Mouse (Mus musculus): ENCODE results near the gene Lim2. TPM values are rescaled to one million over a fixed set of nuclear protein-coding genes. Genes with fewer than 3 reads are reported as not detected.

Gene Lim2
- total RNA-seq (2014; fragmentation: Nextera tagmentation) (not detected in 2 replicates), total RNA-seq (2017) (not detected in 2 replicates), polyA plus RNA-seq (2012) (0.04 TPM in 1 of 2 replicates, not detected in the other)

GRCm38 (mm10) chr7:43427406-43427805 lies at the start of gene Lim2:
TSS of gene Lim2 (plus strand) at chr7:43427670.
- Histone ChIP-seq H3K4me3 (ENCODE audit: low read depth, low read length) (no peak within 1 kb of the TSS), H3K9me3 (replicated peaks) (no peaks in the 10 kb centered on the region), H3K27me3 (ENCODE audit: insufficient read depth, low read length) (peaks cover 17% of the 10 kb centered on the region; the same call in 1 of the 2 replicates), H3K36me3 (replicated peaks) (no peaks in the 10 kb centered on the region), H3K4me1 (ENCODE audit: insufficient read depth, low read depth, low read length) (no peaks in the 10 kb centered on the region)
- ATAC-seq (ENCODE audit: extremely low read depth, insufficient number of reproducible peaks, low FRiP score, poor library complexity, severe bottlenecking) (no peak), DNase-seq (ENCODE audit: low spot score) (no peak)
- no peak for TF ChIP-seq GATA1 (IDR thresholded peaks at IDR 0.05; ENCODE audit: borderline replicate concordance, low read length)
- TF ChIP-seq TAL1 (conservative IDR thresholded peaks at IDR 0.05; ENCODE audit: low read depth, low read length): no peak

DNA sequence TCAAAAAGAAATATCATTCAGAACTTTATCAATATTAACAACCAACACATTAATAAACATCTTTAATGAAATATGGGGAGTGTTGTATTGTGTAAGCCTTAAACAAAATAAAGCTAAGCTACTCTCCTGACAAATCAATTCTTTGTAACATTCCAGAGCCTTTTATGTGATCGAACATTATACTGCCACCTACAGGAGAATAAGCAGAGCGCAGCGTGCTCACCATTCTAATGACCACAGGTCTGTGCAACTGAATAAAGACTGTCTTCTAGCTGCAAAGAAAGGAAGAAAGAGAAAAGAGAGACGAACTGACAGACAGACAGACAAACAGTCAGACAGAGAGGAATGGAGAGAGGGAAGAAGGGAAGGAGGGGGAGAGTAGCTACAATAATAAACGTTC lies 49.2 kb upstream of the Lim2 start:
- ATAC-seq (ENCODE audit: extremely low read depth, insufficient number of reproducible peaks, low FRiP score, poor library complexity, severe bottlenecking) (no peak), DNase-seq (ENCODE audit: low spot score) (no peak)
- no peaks in the 10 kb centered on the region for H3K27me3 ChIP-seq (ENCODE audit: insufficient read depth, low read length)
- no peaks in the 10 kb centered on the region for H3K36me3 ChIP-seq (replicated peaks)
- no peaks in the 10 kb centered on the region for H3K4me1 ChIP-seq (ENCODE audit: insufficient read depth, low read depth, low read length)
- H3K4me3 ChIP-seq (ENCODE audit: low read depth, low read length): no peak overlapping the region
- no peak for TF ChIP-seq GATA2 (IDR thresholded peaks at IDR 0.05; ENCODE audit: borderline replicate concordance, low read depth, low read length)
- no peak for TF ChIP-seq TAL1 (conservative IDR thresholded peaks at IDR 0.05; ENCODE audit: low read depth, low read length)
- TF ChIP-seq POLR2AphosphoS5 (IDR thresholded peaks at IDR 0.05; ENCODE audit: insufficient replicate concordance, low read depth, low read length): no peak
- TF ChIP-seq CTCF (IDR thresholded peaks at IDR 0.05; ENCODE audit: low read depth, low read length): peak; percentile 63
- TF ChIP-seq GATA1 (IDR thresholded peaks at IDR 0.05; ENCODE audit: borderline replicate concordance, low read length): no peak
- H3K9me3 ChIP-seq (replicated peaks): no peaks in the 10 kb centered on the region

DNA sequence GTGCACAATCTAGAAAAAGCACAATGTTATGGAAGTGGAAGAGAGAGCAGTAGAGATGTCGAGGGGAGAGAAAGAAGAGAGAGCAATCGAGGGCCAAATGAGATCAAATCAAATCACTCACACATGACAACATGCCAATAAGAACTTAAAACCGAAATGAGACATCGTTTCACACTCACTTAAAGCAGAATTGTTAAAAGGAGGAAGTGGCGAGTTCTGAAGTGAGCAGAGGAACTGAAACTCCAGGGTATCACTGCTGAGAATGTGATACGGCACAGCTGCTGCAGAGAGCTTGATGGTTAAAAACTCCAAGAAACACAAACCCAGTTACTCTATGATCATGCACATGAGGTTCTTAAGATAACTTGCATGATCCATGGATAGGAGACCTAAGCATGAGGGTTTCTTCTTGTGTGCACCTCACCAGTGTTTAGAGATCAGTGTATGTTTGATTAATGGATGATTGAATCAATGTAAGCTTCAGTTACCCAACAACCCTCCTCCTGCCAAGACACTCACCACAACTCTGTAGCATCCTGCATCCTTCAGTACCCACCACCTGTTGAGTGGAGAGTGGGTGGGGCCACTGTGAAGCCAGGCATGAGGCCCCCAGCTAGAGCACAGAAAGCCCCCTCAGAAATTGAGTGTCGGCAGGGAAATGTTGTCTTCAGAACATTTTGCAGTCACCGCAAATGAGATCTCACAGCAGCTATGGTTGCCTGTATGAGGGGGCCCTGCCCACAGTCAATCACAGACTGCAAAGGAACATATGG lies 34.9 kb upstream of the Lim2 start:
- H3K9me3 ChIP-seq (replicated peaks): no peaks in the 10 kb centered on the region
- no peaks in the 10 kb centered on the region for H3K27me3 ChIP-seq (ENCODE audit: insufficient read depth, low read length)
- H3K4me1 ChIP-seq (ENCODE audit: insufficient read depth, low read depth, low read length): no peaks in the 10 kb centered on the region
- H3K36me3 ChIP-seq (replicated peaks): no peaks in the 10 kb centered on the region
- H3K4me3 ChIP-seq (ENCODE audit: low read depth, low read length): no peak overlapping the region
- DNase-seq (ENCODE audit: low spot score): no peak
- no peak for ATAC-seq (ENCODE audit: extremely low read depth, insufficient number of reproducible peaks, low FRiP score, poor library complexity, severe bottlenecking)
- TF ChIP-seq GATA1 (IDR thresholded peaks at IDR 0.05; ENCODE audit: borderline replicate concordance, low read length) (no peak), CTCF (IDR thresholded peaks at IDR 0.05; ENCODE audit: low read depth, low read length) (no peak), POLR2AphosphoS5 (IDR thresholded peaks at IDR 0.05; ENCODE audit: insufficient replicate concordance, low read depth, low read length) (no peak), TAL1 (conservative IDR thresholded peaks at IDR 0.05; ENCODE audit: low read depth, low read length) (no peak), GATA2 (IDR thresholded peaks at IDR 0.05; ENCODE audit: borderline replicate concordance, low read depth, low read length) (no peak)

GRCm38 (mm10) chr7:43399501-43399900 lies 28.0 kb upstream of the Lim2 start:
- H3K36me3 ChIP-seq (replicated peaks): no peaks in the 10 kb centered on the region
- H3K4me1 ChIP-seq (ENCODE audit: insufficient read depth, low read depth, low read length): no peaks in the 10 kb centered on the region
- ATAC-seq (ENCODE audit: extremely low read depth, insufficient number of reproducible peaks, low FRiP score, poor library complexity, severe bottlenecking): no peak
- no peaks in the 10 kb centered on the region for H3K27me3 ChIP-seq (ENCODE audit: insufficient read depth, low read length)
- no peaks in the 10 kb centered on the region for H3K9me3 ChIP-seq (replicated peaks)
- no peak for TF ChIP-seq POLR2AphosphoS5 (IDR thresholded peaks at IDR 0.05; ENCODE audit: insufficient replicate concordance, low read depth, low read length)
- no peak for TF ChIP-seq GATA2 (IDR thresholded peaks at IDR 0.05; ENCODE audit: borderline replicate concordance, low read depth, low read length)
- no peak for TF ChIP-seq CTCF (IDR thresholded peaks at IDR 0.05; ENCODE audit: low read depth, low read length)
- TF ChIP-seq TAL1 (conservative IDR thresholded peaks at IDR 0.05; ENCODE audit: low read depth, low read length): no peak
- no peak for TF ChIP-seq GATA1 (IDR thresholded peaks at IDR 0.05; ENCODE audit: borderline replicate concordance, low read length)
- H3K4me3 ChIP-seq (ENCODE audit: low read depth, low read length): no peak overlapping the region
- DNase-seq (ENCODE audit: low spot score): no peak

- TF ChIP-seq GATA2 (IDR thresholded peaks at IDR 0.05; ENCODE audit: borderline replicate concordance, low read depth, low read length) (no peak), POLR2AphosphoS5 (IDR thresholded peaks at IDR 0.05; ENCODE audit: insufficient replicate concordance, low read depth, low read length) (no peak), CTCF (IDR thresholded peaks at IDR 0.05; ENCODE audit: low read depth, low read length) (no peak), TAL1 (conservative IDR thresholded peaks at IDR 0.05; ENCODE audit: low read depth, low read length) (no peak), GATA1 (IDR thresholded peaks at IDR 0.05; ENCODE audit: borderline replicate concordance, low read length) (no peak)
- no peaks in the 10 kb centered on the region for H3K36me3 ChIP-seq (replicated peaks)
- DNase-seq (ENCODE audit: low spot score) (no peak), ATAC-seq (ENCODE audit: extremely low read depth, insufficient number of reproducible peaks, low FRiP score, poor library complexity, severe bottlenecking) (no peak)
- no peaks in the 10 kb centered on the region for H3K9me3 ChIP-seq (replicated peaks)
- no peaks in the 10 kb centered on the region for H3K4me1 ChIP-seq (ENCODE audit: insufficient read depth, low read depth, low read length)
- H3K27me3 ChIP-seq (ENCODE audit: insufficient read depth, low read length): no peaks in the 10 kb centered on the region
- no peak overlapping the region for H3K4me3 ChIP-seq (ENCODE audit: low read depth, low read length)
Observed at GRCm38 (mm10) chr7:43402718-43403117, 24.8 kb upstream of the Lim2 start.

GRCm38 (mm10) chr7:43407573-43407972 lies 19.9 kb upstream of the Lim2 start:
- ATAC-seq (ENCODE audit: extremely low read depth, insufficient number of reproducible peaks, low FRiP score, poor library complexity, severe bottlenecking): no peak
- DNase-seq (ENCODE audit: low spot score): no peak
- H3K9me3 ChIP-seq (replicated peaks): no peaks in the 10 kb centered on the region

More at GRCm38 (mm10) chr7:43407573-43407972, 19.9 kb upstream of the Lim2 start:
- peaks cover 2% of the 10 kb centered on the region; the same call in 1 of the 2 replicates for H3K27me3 ChIP-seq (ENCODE audit: insufficient read depth, low read length)
- no peak for TF ChIP-seq GATA1 (IDR thresholded peaks at IDR 0.05; ENCODE audit: borderline replicate concordance, low read length)
- no peaks in the 10 kb centered on the region for H3K36me3 ChIP-seq (replicated peaks)
- H3K4me3 ChIP-seq (ENCODE audit: low read depth, low read length): no peak overlapping the region
- no peaks in the 10 kb centered on the region for H3K4me1 ChIP-seq (ENCODE audit: insufficient read depth, low read depth, low read length)

Measured in G1E (cell line).